Mouse (Mus musculus) ES-Bruce4 (cell line): ENCODE results near the gene Alg11. TPM values are rescaled to one million over a fixed set of nuclear protein-coding genes. Genes with fewer than 3 reads are reported as not detected.

Experiments
- H3K27ac ChIP-seq: 2 replicates; pipeline ENCODE4 v1.5.1; 2012; ENCODE audit warnings: low read length, inconsistent platforms; ENCODE audit not compliant: insufficient read depth
- H3K27me3 ChIP-seq: 2 replicates; pipeline ENCODE4 v1.6.1; 2012; ENCODE audit warnings: mild to moderate bottlenecking, low read length, inconsistent platforms; ENCODE audit not compliant: control insufficient read depth, poor library complexity, insufficient read depth, severe bottlenecking
- H3K36me3 ChIP-seq: 2 replicates; pipeline ENCODE4 v1.6.1; 2012; ENCODE audit warnings: inconsistent platforms, mild to moderate bottlenecking, low read length, moderate library complexity; ENCODE audit not compliant: control insufficient read depth, poor library complexity, insufficient read depth, severe bottlenecking
- H3K4me1 ChIP-seq: one replicate; pipeline ENCODE4 v1.8.1; 2011; ENCODE audit warnings: low read length; ENCODE audit not compliant: control insufficient read depth, insufficient read depth
- H3K4me3 ChIP-seq: 2 replicates; pipeline ENCODE4 v1.5.1; 2011; ENCODE audit warnings: low read depth, mild to moderate bottlenecking, low read length
- H3K9ac ChIP-seq: 2 replicates; pipeline ENCODE4 v1.6.1; 2012; ENCODE audit warnings: low read depth, mild to moderate bottlenecking, inconsistent platforms; ENCODE audit not compliant: poor library complexity, severe bottlenecking
- H3K9me3 ChIP-seq: replicated peaks from 2 replicates; pipeline ENCODE4 v1.6.1; 2012; ENCODE audit warnings: mild to moderate bottlenecking, low read length, inconsistent platforms; ENCODE audit not compliant: control insufficient read depth, poor library complexity, insufficient read depth, severe bottlenecking
- CTCF ChIP-seq: IDR thresholded peaks from one replicate; pipeline ENCODE4 v1.8.1; 2011; ENCODE audit warnings: low read depth, low read length
- EP300 ChIP-seq: IDR thresholded peaks from 2 replicates; pipeline ENCODE4 v1.6.1; 2011; ENCODE audit warnings: low read depth, low read length; ENCODE audit not compliant: insufficient read depth
- POLR2A ChIP-seq: IDR thresholded peaks from one replicate; pipeline ENCODE4 v1.8.1; 2011; ENCODE audit warnings: low read length; ENCODE audit not compliant: insufficient read depth
- polyA plus RNA-seq: library from polyadenylated mRNA; stranded (reverse); fragments of >200 nt; gene quantifications from 2 replicates; pipeline ENCODE4 v1.2.4, GENCODE M21; 2011; ENCODE audit warnings: low read depth; ENCODE audit not compliant: missing spikeins, insufficient read depth, insufficient read length

Gene Alg11
- polyA plus RNA-seq, 1 experiment = 28.5 TPM

DNA sequence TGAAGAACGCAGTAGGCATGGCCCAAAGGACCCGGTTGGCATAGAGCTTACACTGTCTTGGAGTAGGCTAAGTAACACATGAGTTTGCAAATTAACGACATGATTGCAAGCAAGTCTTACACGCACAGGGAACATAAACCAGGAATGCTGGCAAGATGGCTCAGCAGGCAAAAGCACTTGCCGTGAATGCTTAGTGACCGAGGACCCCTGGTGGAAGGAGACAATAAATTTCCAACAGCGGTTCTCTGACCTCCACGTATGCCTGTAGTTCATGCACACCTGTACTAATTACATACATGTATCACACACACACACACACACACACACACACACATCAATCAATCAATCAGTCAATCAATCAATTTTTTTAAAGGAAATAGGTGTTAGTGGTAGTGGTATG, 31.0 kb downstream of the Alg11 start:
- TF ChIP-seq CTCF = peak; percentile 49
- no peak for TF ChIP-seq EP300
- TF ChIP-seq POLR2A = no peak
- H3K36me3 ChIP-seq = no peaks in the 10 kb centered on the region
- H3K9me3 ChIP-seq = no peaks in the 10 kb centered on the region
- no peak overlapping the region for H3K4me3 ChIP-seq
- H3K27ac ChIP-seq = no peak overlapping the region
- no peak overlapping the region for H3K9ac ChIP-seq
- H3K27me3 ChIP-seq = no peaks in the 10 kb centered on the region
- no peaks in the 10 kb centered on the region for H3K4me1 ChIP-seq

DNA sequence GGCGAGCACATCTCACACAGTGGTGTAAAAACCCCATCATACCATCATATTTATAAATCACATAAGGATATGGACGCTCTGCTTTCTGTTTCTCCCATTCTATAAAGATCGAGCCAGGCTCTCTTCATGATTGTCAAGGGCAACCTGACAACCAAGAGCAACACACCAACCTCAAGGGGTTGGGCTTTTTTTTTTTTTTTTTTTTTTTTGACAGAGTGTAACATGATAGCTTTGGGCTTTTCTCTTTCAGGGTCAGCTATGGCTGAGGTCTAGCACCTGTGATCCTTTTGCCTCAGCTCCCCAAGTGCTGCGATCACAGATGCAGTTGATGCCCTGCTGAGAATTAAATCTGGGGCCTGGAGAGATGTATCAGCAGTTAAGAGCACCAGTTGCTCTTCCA, 46.5 kb downstream of the Alg11 start:
- H3K27ac ChIP-seq = no peak overlapping the region
- H3K36me3 ChIP-seq = no peaks in the 10 kb centered on the region
- no peaks in the 10 kb centered on the region for H3K27me3 ChIP-seq
- H3K9ac ChIP-seq = no peak overlapping the region
- TF ChIP-seq POLR2A (no peak), CTCF (no peak), EP300 (no peak)
- H3K9me3 ChIP-seq = no peaks in the 10 kb centered on the region
- H3K4me3 ChIP-seq = no peak overlapping the region
- H3K4me1 ChIP-seq = no peaks in the 10 kb centered on the region

Other genes with a start within 250 kb of the Alg11 start
- not detected in 2 replicates for gene Defb50, start 237.2 kb upstream of the Alg11 start, polyA plus RNA-seq
- gene Defb2, start 220.8 kb upstream of the Alg11 start, polyA plus RNA-seq = not detected in 2 replicates
- not detected in 2 replicates for gene Defb10, start 201.8 kb upstream of the Alg11 start, polyA plus RNA-seq
- not detected in 2 replicates for gene Defb9, start 175.3 kb upstream of the Alg11 start, polyA plus RNA-seq
- gene Defb11, start 154.3 kb upstream of the Alg11 start, polyA plus RNA-seq = not detected in 2 replicates
- not detected in 2 replicates for gene Defb15, start 128.0 kb upstream of the Alg11 start, polyA plus RNA-seq
- gene Defb35, start 122.4 kb upstream of the Alg11 start, polyA plus RNA-seq = not detected in 2 replicates
- not detected in 2 replicates for gene Defb13, start 114.0 kb upstream of the Alg11 start, polyA plus RNA-seq
- not detected in 2 replicates for gene Fam90a1a, start 102.0 kb upstream of the Alg11 start, polyA plus RNA-seq
- gene Ccdc70, start 90.9 kb upstream of the Alg11 start, polyA plus RNA-seq = not detected in 2 replicates
- 2.1 and 2.5 TPM in 2 replicates for gene Atp7b, start 416 bp upstream of the Alg11 start, polyA plus RNA-seq
- 0.66 and 0.79 TPM in 2 replicates for gene Nek5, start 64.3 kb downstream of the Alg11 start, polyA plus RNA-seq
- gene Nek3, start 105.7 kb downstream of the Alg11 start, polyA plus RNA-seq = 8.4 and 11.2 TPM in 2 replicates
- gene Ckap2, start 125.1 kb downstream of the Alg11 start, polyA plus RNA-seq = 157 and 168 TPM in 2 replicates
- 52.4 and 55.7 TPM in 2 replicates for gene Vps36, start 132.1 kb downstream of the Alg11 start, polyA plus RNA-seq
- 0.63 and 0.91 TPM in 2 replicates for gene Thsd1, start 166.6 kb downstream of the Alg11 start, polyA plus RNA-seq
- not detected in 2 replicates for gene Tpte, start 222.7 kb downstream of the Alg11 start, polyA plus RNA-seq